Mouse (Mus musculus): Measurements from ENCODE around the gene Nudt7. TPM values are rescaled to one million over a fixed set of nuclear protein-coding genes. Genes with fewer than 3 reads are reported as not detected.

Gene Nudt7
- total and polyA plus RNA-seq, 3 experiments = 9.2 to 16.0 (median 9.9) TPM

DNA sequence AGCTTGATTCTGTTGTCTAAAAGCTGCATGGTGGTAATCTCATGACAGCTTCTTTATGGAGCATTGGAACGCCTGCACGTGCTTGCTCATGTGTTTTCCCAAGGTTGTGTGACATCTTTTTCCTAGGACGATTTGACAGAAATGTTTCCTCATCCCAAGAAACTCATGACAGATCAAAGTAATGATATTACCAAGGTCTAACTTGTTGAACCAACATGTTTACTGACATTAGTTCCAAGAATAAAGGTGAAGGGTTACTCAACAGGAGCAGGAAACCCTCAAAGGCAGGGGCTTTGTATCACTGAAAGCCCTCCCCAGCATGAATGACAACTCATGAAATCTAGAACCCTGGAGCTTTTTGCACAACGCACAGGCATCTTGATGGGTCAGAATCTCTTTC, 42.6 kb upstream of the Nudt7 start:
- in situ Hi-C loops (cut with MboI; ENCODE audit: low pct_ligation_motif_present, low pct_unique_long_range_greater_than_20kb, low sequenced_read_pairs) (no loop called here), dilution Hi-C loops (cut with MboI; ENCODE audit: extremely low pct_ligation_motif_present, extremely low pct_unique_long_range_greater_than_20kb, low sequenced_read_pairs) (no loop called here)
- no peaks in the 10 kb centered on the region for H3K36me3 ChIP-seq (replicated peaks in 1 of 2; ENCODE audit: control insufficient read depth in 1 of 2, insufficient read depth in 1 of 2, low read length in 1 of 2)
- H3K4me1 ChIP-seq (ENCODE audit: control insufficient read depth in 1 of 2, insufficient read depth in 2 of 2) = no peaks in the 10 kb centered on the region
- no peaks in the 10 kb centered on the region for H3K79me2 ChIP-seq (replicated peaks; ENCODE audit: control insufficient read depth, extremely low read depth, insufficient read depth, poor library complexity, severe bottlenecking)
- no peaks in the 10 kb centered on the region for H3K27me3 ChIP-seq (replicated peaks)
- DNase-seq (ENCODE audit: extremely low read depth) = no peak
- H3K4me2 ChIP-seq (ENCODE audit: insufficient read depth, low read depth, poor library complexity, severe bottlenecking) = no peak overlapping the region
- no peak overlapping the region for H3K9ac ChIP-seq (ENCODE audit: insufficient read depth, low read depth)
- peaks cover 11% of the 10 kb centered on the region for H3K9me3 ChIP-seq (replicated peaks; ENCODE audit: low read length)
- TF ChIP-seq ELF1 (IDR thresholded peaks at IDR 0.05; ENCODE audit: low read depth, low read length) (no peak), UBTF (IDR thresholded peaks at IDR 0.05; ENCODE audit: low read depth, low read length) (no peak)
- H3K4me3 ChIP-seq (replicated peaks in 1 of 3; ENCODE audit: low read depth in 2 of 3, low read length in 2 of 3, poor library complexity in 1 of 3) = no peak overlapping the region
- no peak overlapping the region for H3K27ac ChIP-seq (ENCODE audit: insufficient read depth, low read depth)

DNA sequence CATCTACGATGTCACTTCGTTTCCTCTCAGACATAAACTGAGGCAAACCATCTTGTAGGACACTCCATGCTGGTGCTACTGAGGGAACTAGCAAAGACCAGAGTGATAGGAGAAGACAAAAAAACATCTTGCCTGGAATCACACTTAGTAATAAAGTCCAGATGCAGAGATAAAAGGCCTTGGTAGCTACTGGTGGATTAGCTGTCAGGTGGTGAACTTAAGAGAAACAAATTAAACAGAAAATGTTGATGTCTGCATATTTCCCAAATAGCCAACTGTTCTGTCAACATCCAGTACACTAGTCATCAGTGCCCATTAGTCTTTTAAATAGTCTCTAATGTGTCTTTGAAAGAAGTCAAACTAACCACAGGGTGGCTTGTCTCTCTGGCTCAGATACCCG, 40.0 kb upstream of the Nudt7 start:
- Histone ChIP-seq H3K4me2 (ENCODE audit: insufficient read depth, low read depth, poor library complexity, severe bottlenecking) (no peak overlapping the region), H3K27ac (ENCODE audit: insufficient read depth, low read depth) (no peak overlapping the region), H3K4me1 (ENCODE audit: control insufficient read depth in 1 of 2, insufficient read depth in 2 of 2) (no peaks in the 10 kb centered on the region), H3K36me3 (replicated peaks in 1 of 2; ENCODE audit: control insufficient read depth in 1 of 2, insufficient read depth in 1 of 2, low read length in 1 of 2) (no peaks in the 10 kb centered on the region), H3K9ac (ENCODE audit: insufficient read depth, low read depth) (no peak overlapping the region), H3K27me3 (replicated peaks) (no peaks in the 10 kb centered on the region), H3K9me3 (replicated peaks; ENCODE audit: low read length) (peaks cover 8% of the 10 kb centered on the region), H3K4me3 (replicated peaks in 1 of 3; ENCODE audit: low read depth in 2 of 3, low read length in 2 of 3, poor library complexity in 1 of 3) (no peak overlapping the region), H3K79me2 (replicated peaks; ENCODE audit: control insufficient read depth, extremely low read depth, insufficient read depth, poor library complexity, severe bottlenecking) (no peaks in the 10 kb centered on the region)
- in situ Hi-C loops (cut with MboI; ENCODE audit: low pct_ligation_motif_present, low pct_unique_long_range_greater_than_20kb, low sequenced_read_pairs) (no loop called here), dilution Hi-C loops (cut with MboI; ENCODE audit: extremely low pct_ligation_motif_present, extremely low pct_unique_long_range_greater_than_20kb, low sequenced_read_pairs) (no loop called here)
- TF ChIP-seq MXI1 (IDR thresholded peaks at IDR 0.05; ENCODE audit: low read depth, low read length) (no peak), SMC3 (IDR thresholded peaks at IDR 0.05; ENCODE audit: low read depth, low read length) (no peak), ZMIZ1 (IDR thresholded peaks at IDR 0.05; ENCODE audit: low read depth, low read length) (no peak), NELFE (IDR thresholded peaks at IDR 0.05; ENCODE audit: low read depth, low read length) (no peak), JUND (conservative IDR thresholded peaks at IDR 0.05; ENCODE audit: low read depth, low read length) (no peak), MYC (IDR thresholded peaks at IDR 0.05; ENCODE audit: low read depth, low read length) (no peak), ETS1 (conservative IDR thresholded peaks at IDR 0.05; ENCODE audit: low read depth, low read length) (no peak), MAZ (IDR thresholded peaks at IDR 0.05; ENCODE audit: low read depth, low read length) (no peak), JUN (IDR thresholded peaks at IDR 0.05; ENCODE audit: insufficient read depth, low read depth, low read length) (no peak), POLR2AphosphoS2 (IDR thresholded peaks at IDR 0.05; ENCODE audit: low read depth, low read length) (no peak), EP300 (IDR thresholded peaks at IDR 0.05; ENCODE audit: low read length) (no peak), E2F4 (IDR thresholded peaks at IDR 0.05; ENCODE audit: insufficient replicate concordance, low read depth, low read length) (no peak), MAFK (IDR thresholded peaks at IDR 0.05; ENCODE audit: insufficient replicate concordance, low read length) (no peak), CHD2 (IDR thresholded peaks at IDR 0.05; ENCODE audit: low read length) (no peak)
- no peak for DNase-seq (ENCODE audit: extremely low read depth)

All from CH12.LX (cell line).